Mouse (Mus musculus) retina, postnatal 7 days (tissue): ENCODE results near the gene Sertad3.
"Not testable (repeated sequence)": the region's sequence is repeated elsewhere in the genome, so short reads cannot be mapped to it uniquely, and the experiment has no call there.

Experiments
- DNase-seq: peaks from one replicate; pipeline ENCODE4 v3.0.0-alpha.2; 2012; ENCODE audit warnings: low read depth, low spot score

Gene Sertad3

GRCm38 (mm10) chr7:27493022-27493421 is 19.5 kb downstream of the Sertad3 start:
- no peak for DNase-seq

- DNase-seq = no peak
Measured at GRCm38 (mm10) chr7:27493450-27493849, 19.9 kb downstream of the Sertad3 start.

- DNase-seq = not testable (repeated sequence)
Measured at GRCm38 (mm10) chr7:27494659-27495367, 21.2 kb downstream of the Sertad3 start.

- no peak for DNase-seq
Measured at GRCm38 (mm10) chr7:27499036-27499435, 25.5 kb downstream of the Sertad3 start, which contains the start of gene Prx. Gene Prx (plus strand): TSS chr7:27499324.

GRCm38 (mm10) chr7:27501620-27502019 is 28.1 kb downstream of the Sertad3 start:
- no peak for DNase-seq

- no peak for DNase-seq
Measured at GRCm38 (mm10) chr7:27506765-27507370, 33.3 kb downstream of the Sertad3 start.

GRCm38 (mm10) chr7:27507711-27508647 is 34.4 kb downstream of the Sertad3 start:
- DNase-seq = peak; percentile 93

- no peak for DNase-seq
Measured at GRCm38 (mm10) chr7:27508648-27509005, 35.1 kb downstream of the Sertad3 start.

GRCm38 (mm10) chr7:27510809-27511208 is 37.2 kb downstream of the Sertad3 start:
- no peak for DNase-seq

GRCm38 (mm10) chr7:27514961-27515360 is 41.4 kb downstream of the Sertad3 start:
- no peak for DNase-seq

- DNase-seq = no peak
Measured at GRCm38 (mm10) chr7:27518314-27518713, 44.7 kb downstream of the Sertad3 start.

- DNase-seq = no peak
Measured at GRCm38 (mm10) chr7:27520104-27520503, 46.5 kb downstream of the Sertad3 start.

GRCm38 (mm10) chr7:27520599-27520998 is 47.0 kb downstream of the Sertad3 start:
- DNase-seq = no peak

GRCm38 (mm10) chr7:27522967-27523366 is 49.4 kb downstream of the Sertad3 start, which contains the start of gene Hipk4:
Gene Hipk4 (plus strand): TSS chr7:27523267.
- DNase-seq = no peak

- no peak for DNase-seq
Measured at GRCm38 (mm10) chr7:27523805-27524204, 50.2 kb downstream of the Sertad3 start.

GRCm38 (mm10) chr7:27526039-27526827 is 52.7 kb downstream of the Sertad3 start:
- peak; percentile 84 for DNase-seq
